Mouse (Mus musculus) heart, adult 2 months (tissue): ENCODE data around the gene Olfml2a. TPM values are rescaled to one million over a fixed set of nuclear protein-coding genes. Genes with fewer than 3 reads are reported as not detected.

ENCODE experiments used
- DNase-seq, 2 experiments: peaks; one replicate each; pipeline ENCODE4 v3.0.0; 2021
- H3K27ac ChIP-seq: fragments of 200-600 bp; 2 replicates; pipeline ENCODE4 v1.8.1; 2022
- H3K27me3 ChIP-seq: fragments of 200-500 bp; 2 replicates; pipeline ENCODE4 v1.6.1; 2012; ENCODE audit warnings: mild to moderate bottlenecking, low read length, inconsistent platforms, mixed read lengths; ENCODE audit not compliant: control insufficient read depth, insufficient read depth
- H3K36me3 ChIP-seq: fragments of 200-500 bp; 2 replicates; pipeline ENCODE4 v1.6.1; 2012; ENCODE audit warnings: low read length, inconsistent platforms; ENCODE audit not compliant: control insufficient read depth, insufficient read depth
- H3K4me1 ChIP-seq: fragments of 200-500 bp; 2 replicates; pipeline ENCODE4 v1.6.1; 2011; ENCODE audit warnings: low read length; ENCODE audit not compliant: control insufficient read depth, insufficient read depth
- H3K4me3 ChIP-seq: fragments of 200-600 bp; 2 replicates; pipeline ENCODE4 v1.8.1; 2022
- H3K79me2 ChIP-seq: fragments of 200-500 bp; replicated peaks from 2 replicates; pipeline ENCODE4 v1.6.1; 2012; ENCODE audit warnings: mild to moderate bottlenecking, inconsistent platforms, low read length, moderate library complexity, mixed read lengths; ENCODE audit not compliant: control insufficient read depth, insufficient read depth
- H3K9ac ChIP-seq: fragments of 200-500 bp; 2 replicates; pipeline ENCODE4 v1.6.1; 2012; ENCODE audit warnings: low read depth, mild to moderate bottlenecking, control low read depth, inconsistent platforms, low read length, mixed read lengths
- CTCF ChIP-seq: fragments of 200-600 bp; IDR thresholded peaks from 2 replicates; pipeline ENCODE4 v1.8.1; 2022; ENCODE audit warnings: antibody characterized with exemption, mild to moderate bottlenecking, moderate library complexity
- EP300 ChIP-seq: fragments of 200-500 bp; IDR thresholded peaks from 2 replicates; pipeline ENCODE4 v1.6.1; 2011; ENCODE audit warnings: low read depth, low read length, control low read depth; ENCODE audit not compliant: insufficient read depth
- POLR2A ChIP-seq: fragments of 200-500 bp; IDR thresholded peaks from 2 replicates; pipeline ENCODE4 v1.6.1; 2011; ENCODE audit warnings: mild to moderate bottlenecking, low read depth, low read length, control low read depth; ENCODE audit not compliant: insufficient read depth
- WGBS: fragments of 180-500 bp; shearing (Covaris S2); methylation state at CpG from one replicate; pipeline ENCODE4 v1.1.7; 2018; 5-methylcytosine and 5-hydroxymethylcytosine counted together
- intact Hi-C: fragments of 180-260 bp; cut with DNase I; formaldehyde crosslinking; loops from one replicate; pipeline ENCODE4 v1.15.1; 2025
- polyA plus RNA-seq: library from polyadenylated mRNA; depleted of rRNA; stranded (reverse); fragments of >200 nt; gene quantifications from 2 replicates; pipeline ENCODE4 v1.2.3, GENCODE M21; 2012
- total RNA-seq, 2 experiments: library from RNA; stranded (reverse); gene quantifications; 2 replicates each; pipeline ENCODE4 v1.2.3; 2021

Olfml2a gene
- total and polyA plus RNA-seq, 3 experiments = 2.9 to 3.8 (median 3.0) TPM

- Histone ChIP-seq H3K79me2 (no peaks in the 10 kb centered on the region), H3K4me1 (no peaks in the 10 kb centered on the region), H3K4me3 (no peak overlapping the region), H3K27ac (no peak overlapping the region), H3K9ac (no peak overlapping the region), H3K36me3 (no peaks in the 10 kb centered on the region), H3K27me3 (no peaks in the 10 kb centered on the region; the same call in 1 of the 2 replicates)
- intact Hi-C loops = no loop called here
- DNase-seq = no peak
- WGBS = 53% methylated on average over 7 of the region's 7 CpGs
- TF ChIP-seq CTCF (no peak), EP300 (no peak), POLR2A (no peak)
These were observed 41.9 kb downstream of the Olfml2a start for GRCm38 (mm10) chr2:38973701-38974100.

- Histone ChIP-seq H3K27ac (no peak overlapping the region), H3K4me3 (no peak overlapping the region), H3K4me1 (no peaks in the 10 kb centered on the region), H3K9ac (no peak overlapping the region), H3K79me2 (no peaks in the 10 kb centered on the region), H3K27me3 (no peaks in the 10 kb centered on the region; the same call in 1 of the 2 replicates), H3K36me3 (no peaks in the 10 kb centered on the region)
- intact Hi-C loops = no loop called here
- DNase-seq = no peak
- TF ChIP-seq POLR2A (no peak), EP300 (no peak), CTCF (no peak)
- 50% methylated on average over 2 of the region's 2 CpGs for WGBS
These were observed 42.4 kb downstream of the Olfml2a start for GRCm38 (mm10) chr2:38974171-38974570.

- WGBS = 84% methylated on average over 3 of the region's 3 CpGs
- H3K9ac ChIP-seq = no peak overlapping the region
- intact Hi-C loops = no loop called here
- no peaks in the 10 kb centered on the region for H3K79me2 ChIP-seq
- DNase-seq = no peak
- no peak for TF ChIP-seq POLR2A
- no peak for TF ChIP-seq CTCF
- no peak for TF ChIP-seq EP300
- H3K27ac ChIP-seq = no peak overlapping the region
- no peaks in the 10 kb centered on the region for H3K4me1 ChIP-seq
- H3K27me3 ChIP-seq = no peaks in the 10 kb centered on the region; the same call in 1 of the 2 replicates
- H3K36me3 ChIP-seq = no peaks in the 10 kb centered on the region
- no peak overlapping the region for H3K4me3 ChIP-seq
These were observed 43.4 kb downstream of the Olfml2a start for GRCm38 (mm10) chr2:38975181-38975580.

GRCm38 (mm10) chr2:38975941-38976805 lies 44.4 kb downstream of the Olfml2a start:
- WGBS = 82% methylated on average over 21 of the region's 21 CpGs
- Histone ChIP-seq H3K4me1 (no peaks in the 10 kb centered on the region), H3K4me3 (no peak overlapping the region), H3K27ac (no peak overlapping the region), H3K36me3 (no peaks in the 10 kb centered on the region), H3K79me2 (no peaks in the 10 kb centered on the region), H3K27me3 (no peaks in the 10 kb centered on the region; the same call in 1 of the 2 replicates), H3K9ac (no peak overlapping the region)
- no peak for TF ChIP-seq CTCF
- no peak for TF ChIP-seq EP300
- no peak for TF ChIP-seq POLR2A
- intact Hi-C loops = no loop called here
- DNase-seq = no peak

GRCm38 (mm10) chr2:38977837-38978236 lies 46.1 kb downstream of the Olfml2a start:
- no peak overlapping the region for H3K9ac ChIP-seq
- 49% methylated on average over 4 of the region's 4 CpGs for WGBS
- H3K4me3 ChIP-seq = no peak overlapping the region
- H3K36me3 ChIP-seq = no peaks in the 10 kb centered on the region
- no peaks in the 10 kb centered on the region for H3K79me2 ChIP-seq
- no peaks in the 10 kb centered on the region; the same call in 1 of the 2 replicates for H3K27me3 ChIP-seq
- intact Hi-C loops = no loop called here
- DNase-seq = no peak
- TF ChIP-seq POLR2A (no peak), CTCF (no peak), EP300 (no peak)
- H3K27ac ChIP-seq = no peak overlapping the region
- H3K4me1 ChIP-seq = no peaks in the 10 kb centered on the region

GRCm38 (mm10) chr2:38983456-38983855 lies 51.7 kb downstream of the Olfml2a start:
- DNase-seq = no peak
- 96% methylated on average over 2 of the region's 2 CpGs for WGBS
- no peaks in the 10 kb centered on the region for H3K27me3 ChIP-seq
- H3K79me2 ChIP-seq = no peaks in the 10 kb centered on the region
- no peak overlapping the region for H3K9ac ChIP-seq
- peaks cover 2% of the 10 kb centered on the region; the same call in 1 of the 2 replicates for H3K4me1 ChIP-seq
- H3K36me3 ChIP-seq = no peaks in the 10 kb centered on the region
- intact Hi-C loops = no loop called here
- no peak overlapping the region for H3K27ac ChIP-seq
- TF ChIP-seq CTCF = peak; percentile 54
- TF ChIP-seq EP300 = no peak
- H3K4me3 ChIP-seq = no peak overlapping the region
